Mouse (Mus musculus) MEL (cell line): ENCODE data around the gene Lrrc4b. TPM values are rescaled to one million over a fixed set of nuclear protein-coding genes. Genes with fewer than 3 reads are reported as not detected.

Source experiments
- DNase-seq: peaks from one replicate; pipeline ENCODE4 v3.0.0; 2011; ENCODE audit warnings: low read depth, low spot score
- H3K27ac ChIP-seq: 2 replicates; pipeline ENCODE4 v1.5.1; 2012; ENCODE audit warnings: low read depth, mild to moderate bottlenecking, control low read depth, low read length, moderate library complexity; ENCODE audit not compliant: control insufficient read depth
- H3K27me3 ChIP-seq, 2 experiments: fragments of 150-350 bp in 1 of 2; sonication (generic) in 1 of 2; 2 replicates each; pipeline ENCODE4 v1.6.1; 2012; ENCODE audit warnings: low read length in 2 of 2, mild to moderate bottlenecking in 2 of 2, improper control_type of control experiment in 1 of 2, moderate library complexity in 1 of 2; ENCODE audit not compliant: insufficient read depth in 2 of 2, control insufficient read depth in 1 of 2
- H3K36me3 ChIP-seq, 2 experiments: 2 replicates each; pipeline ENCODE4 v1.6.1; 2012 to 2014; ENCODE audit warnings: low read length in 2 of 2, improper control_type of control experiment in 1 of 2, inconsistent platforms in 1 of 2, mild to moderate bottlenecking in 1 of 2; ENCODE audit not compliant: insufficient read depth in 2 of 2, control insufficient read depth in 1 of 2
- H3K4me1 ChIP-seq, 2 experiments: fragments of 150-350 bp in 1 of 2; sonication (generic) in 1 of 2; 2 replicates each; pipeline ENCODE4 v1.6.1; 2012; ENCODE audit warnings: low read length in 2 of 2, improper control_type of control experiment in 1 of 2, mild to moderate bottlenecking in 1 of 2; ENCODE audit not compliant: insufficient read depth in 2 of 2, control insufficient read depth in 1 of 2
- H3K4me3 ChIP-seq, 2 experiments: fragments of 150-350 bp in 1 of 2; sonication (generic) in 1 of 2; 2 replicates each; pipeline ENCODE4 v1.5.1; 2012; ENCODE audit warnings: low read depth in 2 of 2, low read length in 2 of 2, mild to moderate bottlenecking in 2 of 2, moderate library complexity in 2 of 2, control low read depth in 1 of 2, improper control_type of control experiment in 1 of 2; ENCODE audit not compliant: control insufficient read depth in 1 of 2, insufficient read depth in 1 of 2
- H3K79me2 ChIP-seq: 2 replicates; pipeline ENCODE4 v1.6.1; 2012; ENCODE audit warnings: mild to moderate bottlenecking, low read length, moderate library complexity; ENCODE audit not compliant: control insufficient read depth, poor library complexity, insufficient read depth
- H3K9ac ChIP-seq: 2 replicates; pipeline ENCODE4 v1.6.1; 2012; ENCODE audit warnings: low read depth, mild to moderate bottlenecking, control low read depth, low read length, moderate library complexity; ENCODE audit not compliant: control insufficient read depth, poor library complexity, severe bottlenecking
- H3K9me3 ChIP-seq: fragments of 150-350 bp; sonication (generic); replicated peaks from 2 replicates; pipeline ENCODE4 v1.6.1; 2012; ENCODE audit warnings: mild to moderate bottlenecking, low read length, improper control_type of control experiment, moderate library complexity; ENCODE audit not compliant: insufficient read depth
- CHD1 ChIP-seq: IDR thresholded peaks from 2 replicates; pipeline ENCODE4 v1.6.1; 2012; ENCODE audit warnings: low read depth, mild to moderate bottlenecking, inconsistent platforms, low read length, improper control_type of control experiment
- CHD2 ChIP-seq: IDR thresholded peaks from 2 replicates; pipeline ENCODE4 v1.6.1; 2011; ENCODE audit warnings: low read length, improper control_type of control experiment
- CTCF ChIP-seq, 3 experiments: IDR thresholded peaks in 2 of 3; conservative IDR thresholded peaks in 1 of 3; 2 replicates each; pipeline ENCODE4 v1.5.1; 2011 to 2012; ENCODE audit warnings: low read length in 3 of 3, low read depth in 2 of 3, mild to moderate bottlenecking in 2 of 3, improper control_type of control experiment in 1 of 3, inconsistent platforms in 1 of 3, mixed read lengths in 1 of 3, moderate library complexity in 1 of 3; ENCODE audit not compliant: control insufficient read depth in 1 of 3, insufficient read depth in 1 of 3, poor library complexity in 1 of 3, severe bottlenecking in 1 of 3
- E2F4 ChIP-seq: IDR thresholded peaks from 2 replicates; pipeline ENCODE4 v1.6.1; 2011; ENCODE audit warnings: low read depth, low read length, improper control_type of control experiment, borderline replicate concordance
- EP300 ChIP-seq, 2 experiments: IDR thresholded peaks; 2 replicates each; pipeline ENCODE4 v1.6.1; 2011; ENCODE audit warnings: improper control_type of control experiment in 2 of 2, low read length in 2 of 2, low read depth in 1 of 2, mild to moderate bottlenecking in 1 of 2
- ETS1 ChIP-seq: IDR thresholded peaks from 2 replicates; pipeline ENCODE4 v1.6.1; 2012; ENCODE audit warnings: low read depth, mild to moderate bottlenecking, inconsistent platforms, low read length, improper control_type of control experiment, moderate library complexity
- GABPA ChIP-seq: IDR thresholded peaks from 2 replicates; pipeline ENCODE4 v1.6.1; 2012; ENCODE audit warnings: low read depth, mild to moderate bottlenecking, inconsistent platforms, low read length, improper control_type of control experiment, moderate library complexity
- GATA1 ChIP-seq: IDR thresholded peaks from 2 replicates; pipeline ENCODE4 v1.6.1; 2011; ENCODE audit warnings: low read depth, low read length, improper control_type of control experiment
- KAT2A ChIP-seq: conservative IDR thresholded peaks from 2 replicates; pipeline ENCODE4 v1.6.1; 2012; ENCODE audit warnings: low read depth, low read length, improper control_type of control experiment, inconsistent platforms
- MAX ChIP-seq: IDR thresholded peaks from 2 replicates; pipeline ENCODE4 v1.6.1; 2011; ENCODE audit warnings: low read length, improper control_type of control experiment
- MAZ ChIP-seq: IDR thresholded peaks from 2 replicates; pipeline ENCODE4 v1.6.1; 2012; ENCODE audit warnings: low read depth, mild to moderate bottlenecking, inconsistent platforms, low read length, improper control_type of control experiment
- MEF2A ChIP-seq: IDR thresholded peaks from 2 replicates; pipeline ENCODE4 v1.6.1; 2014; ENCODE audit warnings: low read depth, mild to moderate bottlenecking, inconsistent platforms, low read length, improper control_type of control experiment; ENCODE audit not compliant: poor library complexity, insufficient replicate concordance, severe bottlenecking; ENCODE audit errors: extremely low read depth
- MXI1 ChIP-seq: IDR thresholded peaks from 2 replicates; pipeline ENCODE4 v1.6.1; 2011; ENCODE audit warnings: mild to moderate bottlenecking, low read depth, low read length, improper control_type of control experiment
- MYB ChIP-seq: IDR thresholded peaks from 2 replicates; pipeline ENCODE4 v1.6.1; 2011; ENCODE audit warnings: mild to moderate bottlenecking, low read depth, low read length, improper control_type of control experiment
- MYC ChIP-seq: IDR thresholded peaks from 2 replicates; pipeline ENCODE4 v1.6.1; 2011; ENCODE audit warnings: low read depth, mild to moderate bottlenecking, low read length, improper control_type of control experiment, moderate library complexity
- NELFE ChIP-seq: IDR thresholded peaks from 2 replicates; pipeline ENCODE4 v1.6.1; 2011; ENCODE audit warnings: low read depth, low read length, improper control_type of control experiment
- NRF1 ChIP-seq: IDR thresholded peaks from 2 replicates; pipeline ENCODE4 v1.6.1; 2014; ENCODE audit warnings: low read depth, mild to moderate bottlenecking, inconsistent platforms, low read length, improper control_type of control experiment, moderate library complexity; ENCODE audit not compliant: poor library complexity, insufficient read depth, severe bottlenecking
- POLR2A ChIP-seq, 2 experiments: IDR thresholded peaks; 2 replicates each; pipeline ENCODE4 v1.6.1; 2011 to 2012; ENCODE audit warnings: low read length in 2 of 2, mild to moderate bottlenecking in 2 of 2, control low read depth in 1 of 2, improper control_type of control experiment in 1 of 2, low read depth in 1 of 2, moderate library complexity in 1 of 2; ENCODE audit not compliant: control insufficient read depth in 1 of 2, insufficient read depth in 1 of 2, poor library complexity in 1 of 2
- POLR2AphosphoS5 ChIP-seq: IDR thresholded peaks from 2 replicates; pipeline ENCODE4 v1.6.1; 2012; ENCODE audit warnings: low read depth, borderline replicate concordance, mild to moderate bottlenecking, inconsistent platforms, low read length, moderate library complexity, mixed read lengths
- RCOR1 ChIP-seq: IDR thresholded peaks from 2 replicates; pipeline ENCODE4 v1.6.1; 2012; ENCODE audit warnings: low read depth, mild to moderate bottlenecking, inconsistent platforms, low read length, improper control_type of control experiment
- TAL1 ChIP-seq: IDR thresholded peaks from 2 replicates; pipeline ENCODE4 v1.6.1; 2012; ENCODE audit warnings: mild to moderate bottlenecking, inconsistent platforms, low read length, moderate library complexity, mixed read lengths
- TBP ChIP-seq: IDR thresholded peaks from 2 replicates; pipeline ENCODE4 v1.8.0; 2011; ENCODE audit warnings: low read depth, low read length, improper control_type of control experiment
- TCF12 ChIP-seq: IDR thresholded peaks from 2 replicates; pipeline ENCODE4 v1.6.1; 2014; ENCODE audit warnings: low read depth, mild to moderate bottlenecking, inconsistent platforms, low read length, improper control_type of control experiment, moderate library complexity
- USF1 ChIP-seq: IDR thresholded peaks from 2 replicates; pipeline ENCODE4 v1.6.1; 2014; ENCODE audit warnings: low read depth, mild to moderate bottlenecking, inconsistent platforms, low read length, improper control_type of control experiment, moderate library complexity
- ZC3H11A ChIP-seq: IDR thresholded peaks from 2 replicates; pipeline ENCODE4 v1.6.1; 2012; ENCODE audit warnings: low read depth, mild to moderate bottlenecking, inconsistent platforms, low read length, improper control_type of control experiment
- ZKSCAN1 ChIP-seq: IDR thresholded peaks from 2 replicates; pipeline ENCODE4 v1.6.1; 2012; ENCODE audit warnings: low read depth, mild to moderate bottlenecking, inconsistent platforms, low read length, improper control_type of control experiment, moderate library complexity
- ZMIZ1 ChIP-seq: IDR thresholded peaks from 2 replicates; pipeline ENCODE4 v1.6.1; 2012; ENCODE audit warnings: low read depth, mild to moderate bottlenecking, inconsistent platforms, low read length, improper control_type of control experiment, moderate library complexity
- polyA plus RNA-seq, 2 experiments: library from polyadenylated mRNA; stranded (reverse) in 1 of 2; unstranded in 1 of 2; fragments of >175 nt in 1 of 2; fragments of >200 nt in 1 of 2; gene quantifications; 2 replicates each; pipeline versions ENCODE4 v1.2.1 to v1.2.4; 2012; ENCODE audit warnings: low replicate concordance in 2 of 2, low read depth in 1 of 2; ENCODE audit not compliant: insufficient read length in 2 of 2, insufficient read depth in 1 of 2, missing spikeins in 1 of 2
- total RNA-seq: library from RNA; depleted of rRNA; stranded (reverse); fragments of 300-350 nt; gene quantifications from 2 replicates; pipeline ENCODE4 v1.2.3, GENCODE M21; 2012

Lrrc4b gene
- total and polyA plus RNA-seq, 3 experiments = 0.58 to 4.4 TPM; not detected in 1

GRCm38 (mm10) chr7:44456302-44456701 lies 27.5 kb downstream of the Lrrc4b start:
- Histone ChIP-seq H3K9ac (no peak overlapping the region), H3K9me3 (no peaks in the 10 kb centered on the region), H3K4me3 (no peak overlapping the region), H3K79me2 (no peaks in the 10 kb centered on the region), H3K4me1 (no peaks in the 10 kb centered on the region), H3K27me3 (no peaks in the 10 kb centered on the region), H3K36me3 (no peaks in the 10 kb centered on the region), H3K27ac (no peak overlapping the region)
- no peak for DNase-seq
- TF ChIP-seq E2F4 = no peak
- no peak for TF ChIP-seq MAZ
- TF ChIP-seq ZKSCAN1 = no peak
- TF ChIP-seq TAL1 = no peak
- no peak for TF ChIP-seq USF1
- TF ChIP-seq NELFE = no peak
- no peak for TF ChIP-seq CHD2
- no peak for TF ChIP-seq MAX
- TF ChIP-seq ZC3H11A = no peak
- no peak for TF ChIP-seq EP300 (IDR thresholded peaks at IDR 0.05; ENCODE audit: low read depth in 1 of 2, low read length in 2 of 2)
- TF ChIP-seq POLR2AphosphoS5 = no peak
- no peak for TF ChIP-seq MEF2A

DNA sequence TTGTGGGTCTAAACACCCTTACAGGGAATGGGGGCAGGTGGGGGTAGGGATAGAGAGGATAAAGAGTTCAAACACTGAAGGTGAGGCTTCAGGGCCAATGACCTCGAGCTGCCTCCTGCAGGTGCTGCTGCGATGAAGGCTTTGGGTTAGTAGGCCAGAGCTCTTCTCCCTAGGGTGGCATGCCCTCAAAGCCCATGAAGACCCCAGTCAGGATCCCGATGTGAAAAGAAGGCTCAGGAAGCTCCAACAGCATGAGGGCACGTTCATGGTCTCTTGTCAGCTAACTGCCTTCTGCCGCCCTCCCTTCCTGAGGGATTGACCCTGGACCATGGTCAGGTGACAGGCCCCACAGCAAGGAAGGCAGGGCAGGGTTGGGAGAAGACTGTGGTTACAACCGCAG lies 31.2 kb downstream of the Lrrc4b start:
- H3K27me3 ChIP-seq = no peaks in the 10 kb centered on the region
- 0 out of 4 replicates have a peak, but pooled peaks cover 0 to 3% of the 10 kb centered on the region in 2 experiments for H3K4me1 ChIP-seq
- no peak overlapping the region for H3K27ac ChIP-seq
- TF ChIP-seq ETS1 (no peak), KAT2A (no peak), MYC (no peak), GATA1 (no peak), USF1 (no peak), POLR2A (IDR thresholded peaks at IDR 0.05; ENCODE audit: control insufficient read depth in 1 of 2, insufficient read depth in 1 of 2, low read depth in 1 of 2, low read length in 2 of 2, poor library complexity in 1 of 2) (no peak), E2F4 (no peak), RCOR1 (no peak), CHD1 (no peak), TCF12 (no peak), MXI1 (no peak), NRF1 (no peak), ZC3H11A (no peak), ZMIZ1 (no peak), CTCF (IDR thresholded peaks at IDR 0.05 in 2 of 3, conservative IDR thresholded peaks at IDR 0.05 in 1 of 3; ENCODE audit: control insufficient read depth in 1 of 3, insufficient read depth in 1 of 3, low read depth in 2 of 3, low read length in 3 of 3, poor library complexity in 1 of 3, severe bottlenecking in 1 of 3) (no peak), GABPA (no peak), MYB (no peak), TBP (no peak)
- TF ChIP-seq, all 39 proteins: peak for 0
- H3K36me3 ChIP-seq = no peaks in the 10 kb centered on the region
- no peak overlapping the region for H3K4me3 ChIP-seq
- H3K79me2 ChIP-seq = no peaks in the 10 kb centered on the region
- H3K9ac ChIP-seq = no peak overlapping the region
- DNase-seq = no peak
- H3K9me3 ChIP-seq = no peaks in the 10 kb centered on the region
